Mouse (Mus musculus) CH12.LX (cell line): Measurements from ENCODE around the gene Enah. TPM values are rescaled to one million over a fixed set of nuclear protein-coding genes. Genes with fewer than 3 reads are reported as not detected.

Experiments used
- DNase-seq: peaks from one replicate; pipeline ENCODE4 v3.0.0-alpha.2; 2013; ENCODE audit errors: extremely low read depth
- H3K27ac ChIP-seq: 2 replicates; pipeline ENCODE4 v1.5.1; 2012; ENCODE audit warnings: low read depth, mild to moderate bottlenecking, control low read depth, moderate library complexity; ENCODE audit not compliant: insufficient read depth
- H3K27me3 ChIP-seq: replicated peaks from 2 replicates; pipeline ENCODE3; 2012; ENCODE audit warnings: inconsistent platforms
- H3K36me3 ChIP-seq, 2 experiments: replicated peaks in 1 of 2; 2 replicates each; pipeline versions ENCODE3 to v1.6.1; 2012; ENCODE audit warnings: inconsistent platforms in 1 of 2, low read length in 1 of 2, mild to moderate bottlenecking in 1 of 2, mixed read lengths in 1 of 2, moderate library complexity in 1 of 2; ENCODE audit not compliant: control insufficient read depth in 1 of 2, insufficient read depth in 1 of 2
- H3K4me1 ChIP-seq, 2 experiments: 2 replicates each; pipeline ENCODE4 v1.6.1; 2012; ENCODE audit warnings: inconsistent platforms in 1 of 2, moderate library complexity in 1 of 2; ENCODE audit not compliant: insufficient read depth in 2 of 2, control insufficient read depth in 1 of 2
- H3K4me2 ChIP-seq: 2 replicates; pipeline ENCODE4 v1.6.1; 2012; ENCODE audit warnings: low read depth, mild to moderate bottlenecking, control low read depth; ENCODE audit not compliant: poor library complexity, insufficient read depth, severe bottlenecking
- H3K4me3 ChIP-seq, 3 experiments: fragments of 150-350 bp in 1 of 3; sonication (generic) in 1 of 3; replicated peaks in 1 of 3; 2 replicates each; pipeline versions ENCODE3 to v1.5.1; 2011 to 2012; ENCODE audit warnings: low read depth in 2 of 3, low read length in 2 of 3, mild to moderate bottlenecking in 2 of 3, moderate library complexity in 2 of 3, control low read depth in 1 of 3, improper control_type of control experiment in 1 of 3, inconsistent platforms in 1 of 3, mixed read lengths in 1 of 3; ENCODE audit not compliant: poor library complexity in 1 of 3
- H3K79me2 ChIP-seq: replicated peaks from 2 replicates; pipeline ENCODE4 v1.6.1; 2012; ENCODE audit warnings: mild to moderate bottlenecking, moderate library complexity; ENCODE audit not compliant: control insufficient read depth, poor library complexity, insufficient read depth, severe bottlenecking; ENCODE audit errors: extremely low read depth
- H3K9ac ChIP-seq: 2 replicates; pipeline ENCODE4 v1.6.1; 2012; ENCODE audit warnings: low read depth, mild to moderate bottlenecking, control low read depth, moderate library complexity; ENCODE audit not compliant: insufficient read depth
- H3K9me3 ChIP-seq: replicated peaks from 2 replicates; pipeline ENCODE3; 2012; ENCODE audit warnings: low read length, inconsistent platforms, mixed read lengths
- BHLHE40 ChIP-seq: IDR thresholded peaks from 2 replicates; pipeline ENCODE4 v1.6.1; 2011; ENCODE audit warnings: mild to moderate bottlenecking, low read depth, low read length, improper control_type of control experiment
- CHD1 ChIP-seq: IDR thresholded peaks from 2 replicates; pipeline ENCODE4 v1.6.1; 2012; ENCODE audit warnings: low read depth, low read length, improper control_type of control experiment, inconsistent platforms
- ETS1 ChIP-seq: conservative IDR thresholded peaks from 2 replicates; pipeline ENCODE4 v1.6.1; 2012; ENCODE audit warnings: low read depth, mild to moderate bottlenecking, inconsistent platforms, low read length, improper control_type of control experiment, moderate library complexity
- GABPA ChIP-seq: IDR thresholded peaks from 2 replicates; pipeline ENCODE4 v1.6.1; 2012; ENCODE audit warnings: low read depth, low read length, improper control_type of control experiment, inconsistent platforms; ENCODE audit not compliant: insufficient replicate concordance
- HCFC1 ChIP-seq: IDR thresholded peaks from 2 replicates; pipeline ENCODE4 v1.6.1; 2012; ENCODE audit warnings: low read depth, mild to moderate bottlenecking, inconsistent platforms, low read length, improper control_type of control experiment
- IRF4 ChIP-seq: IDR thresholded peaks from 2 replicates; pipeline ENCODE4 v1.6.1; 2014; ENCODE audit warnings: low read depth, mild to moderate bottlenecking, inconsistent platforms, low read length, improper control_type of control experiment
- JUN ChIP-seq: IDR thresholded peaks from 2 replicates; pipeline ENCODE4 v1.6.1; 2011; ENCODE audit warnings: low read depth, mild to moderate bottlenecking, low read length, improper control_type of control experiment, moderate library complexity; ENCODE audit not compliant: insufficient read depth
- JUND ChIP-seq: conservative IDR thresholded peaks from 2 replicates; pipeline ENCODE4 v1.6.1; 2011; ENCODE audit warnings: low read depth, low read length, improper control_type of control experiment
- KAT2A ChIP-seq: IDR thresholded peaks from 2 replicates; pipeline ENCODE4 v1.6.1; 2012; ENCODE audit warnings: low read length, improper control_type of control experiment, inconsistent platforms; ENCODE audit not compliant: insufficient replicate concordance
- MAX ChIP-seq: IDR thresholded peaks from 2 replicates; pipeline ENCODE4 v1.6.1; 2011; ENCODE audit warnings: low read length, improper control_type of control experiment
- MEF2A ChIP-seq: IDR thresholded peaks from 2 replicates; pipeline ENCODE4 v1.6.1; 2014; ENCODE audit warnings: low read depth, mild to moderate bottlenecking, inconsistent platforms, low read length, improper control_type of control experiment, borderline replicate concordance
- MYC ChIP-seq: IDR thresholded peaks from 2 replicates; pipeline ENCODE4 v1.6.1; 2011; ENCODE audit warnings: low read depth, mild to moderate bottlenecking, improper control_type of control experiment, low read length
- NELFE ChIP-seq: IDR thresholded peaks from 2 replicates; pipeline ENCODE4 v1.6.1; 2011; ENCODE audit warnings: low read depth, low read length, improper control_type of control experiment
- POLR2A ChIP-seq: IDR thresholded peaks from 2 replicates; pipeline ENCODE4 v1.6.1; 2011; ENCODE audit warnings: low read depth, mild to moderate bottlenecking, improper control_type of control experiment, low read length
- POLR2AphosphoS2 ChIP-seq: IDR thresholded peaks from 2 replicates; pipeline ENCODE4 v1.6.1; 2011; ENCODE audit warnings: low read depth, low read length, improper control_type of control experiment
- SIN3A ChIP-seq: IDR thresholded peaks from 2 replicates; pipeline ENCODE4 v1.6.1; 2012; ENCODE audit warnings: low read length, improper control_type of control experiment, inconsistent platforms
- SMC3 ChIP-seq: IDR thresholded peaks from 2 replicates; pipeline ENCODE4 v1.6.1; 2011; ENCODE audit warnings: low read depth, low read length, improper control_type of control experiment
- TBP ChIP-seq: conservative IDR thresholded peaks from 2 replicates; pipeline ENCODE4 v1.6.1; 2011; ENCODE audit warnings: low read depth, low read length, improper control_type of control experiment
- TCF12 ChIP-seq: IDR thresholded peaks from 2 replicates; pipeline ENCODE4 v1.6.1; 2014; ENCODE audit warnings: low read depth, mild to moderate bottlenecking, inconsistent platforms, low read length, improper control_type of control experiment
- USF1 ChIP-seq: IDR thresholded peaks from 2 replicates; pipeline ENCODE4 v1.6.1; 2014; ENCODE audit warnings: low read depth, mild to moderate bottlenecking, inconsistent platforms, low read length, improper control_type of control experiment
- USF2 ChIP-seq: conservative IDR thresholded peaks from 2 replicates; pipeline ENCODE4 v1.6.1; 2011; ENCODE audit warnings: low read depth, low read length, improper control_type of control experiment
- ZKSCAN1 ChIP-seq: IDR thresholded peaks from 2 replicates; pipeline ENCODE4 v1.6.1; 2012; ENCODE audit warnings: low read depth, inconsistent platforms, low read length, improper control_type of control experiment, borderline replicate concordance
- ZNF384 ChIP-seq: IDR thresholded peaks from 2 replicates; pipeline ENCODE4 v1.6.1; 2012; ENCODE audit warnings: low read depth, low read length, improper control_type of control experiment, inconsistent platforms
- dilution Hi-C: fragments of 300-500 bp; cut with MboI; formaldehyde crosslinking; loops from 2 replicates; pipeline ENCODE4 v1.14.3; 2020; ENCODE audit warnings: low sequenced_read_pairs; ENCODE audit not compliant: extremely low pct_unique_long_range_greater_than_20kb, extremely low pct_ligation_motif_present
- in situ Hi-C: fragments of 300-500 bp; cut with MboI; formaldehyde crosslinking; loops from 3 replicates; pipeline ENCODE4 v1.14.3; 2019; ENCODE audit warnings: low sequenced_read_pairs, low pct_ligation_motif_present, low pct_unique_long_range_greater_than_20kb, mixed read lengths
- polyA plus RNA-seq: library from polyadenylated mRNA; unstranded; fragments of >175 nt; gene quantifications from 2 replicates; pipeline ENCODE4 v1.2.1, GENCODE M21; 2012; ENCODE audit warnings: low read depth; ENCODE audit not compliant: insufficient read length
- total RNA-seq, 2 experiments: library from RNA; depleted of rRNA; stranded (reverse); fragments of 300-350 nt in 1 of 2; fragments of >200 nt in 1 of 2; gene quantifications; 2 replicates each; pipeline ENCODE4 v1.2.3; 2012 to 2014

Gene Enah
- total and polyA plus RNA-seq, 3 experiments: 45.3 to 75.3 (median 72.6) TPM

GRCm38 (mm10) chr1:181963351-181963750 lies 56.4 kb downstream of the Enah start:
- peaks cover 4 to 69% of the 10 kb centered on the region in 2 experiments for H3K4me1 ChIP-seq

DNA sequence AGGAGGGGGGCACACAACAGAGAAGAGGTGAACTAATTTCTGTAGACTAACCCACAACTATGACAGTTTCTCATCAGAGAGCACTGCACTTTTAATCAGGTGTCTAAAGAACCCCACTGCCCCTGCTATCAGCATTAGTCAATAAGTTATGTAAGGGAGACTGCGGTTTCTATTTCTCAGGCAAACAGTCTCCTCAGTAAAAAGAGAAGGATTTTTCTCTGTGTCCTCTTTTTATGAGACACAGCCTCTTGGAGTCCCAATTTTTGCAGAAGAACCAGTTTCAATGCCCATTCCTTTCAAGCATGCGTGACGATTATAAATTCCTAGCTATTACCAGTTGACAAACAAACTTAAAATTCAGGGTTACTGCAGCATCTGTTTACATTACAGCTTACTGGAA lies 59.4 kb downstream of the Enah start:
- H3K27ac ChIP-seq: no peak overlapping the region
- H3K4me3 ChIP-seq: no peak overlapping the region
- H3K9me3 ChIP-seq: no peaks in the 10 kb centered on the region
- H3K27me3 ChIP-seq: no peaks in the 10 kb centered on the region
- H3K79me2 ChIP-seq: peaks cover 34% of the 10 kb centered on the region
- in situ Hi-C loops: no loop called here
- peaks cover 10 to 25% of the 10 kb centered on the region in 2 experiments for H3K36me3 ChIP-seq
- dilution Hi-C loops: no loop called here
- H3K9ac ChIP-seq: no peak overlapping the region
- H3K4me1 ChIP-seq: peaks cover 4 to 62% of the 10 kb centered on the region in 2 experiments; a peak in 3 of 4 replicates
- no peak for TF ChIP-seq HCFC1
- no peak for TF ChIP-seq TBP
- no peak for TF ChIP-seq CHD1
- no peak for TF ChIP-seq JUND
- TF ChIP-seq MYC: no peak
- TF ChIP-seq SMC3: no peak
- no peak for TF ChIP-seq ETS1
- TF ChIP-seq POLR2AphosphoS2: no peak
- TF ChIP-seq USF2: no peak
- TF ChIP-seq JUN: no peak
- TF ChIP-seq USF1: no peak
- no peak for TF ChIP-seq ZNF384
- no peak for TF ChIP-seq MEF2A
- TF ChIP-seq KAT2A: no peak
- no peak for TF ChIP-seq IRF4
- TF ChIP-seq POLR2A: no peak
- no peak overlapping the region for H3K4me2 ChIP-seq
- DNase-seq: no peak

More at GRCm38 (mm10) chr1:181963351-181963750, 56.4 kb downstream of the Enah start:
- no peak overlapping the region for H3K4me3 ChIP-seq
- in situ Hi-C loops (no loop called here), dilution Hi-C loops (no loop called here)
- H3K27ac ChIP-seq: no peak overlapping the region
- H3K4me2 ChIP-seq: no peak overlapping the region
- TF ChIP-seq MYC: no peak
- no peak for TF ChIP-seq GABPA
- TF ChIP-seq MAX: no peak
- no peak for TF ChIP-seq SMC3
- no peak for TF ChIP-seq ZKSCAN1
- TF ChIP-seq BHLHE40: no peak
- TF ChIP-seq POLR2A: no peak
- no peak for TF ChIP-seq NELFE
- no peak for TF ChIP-seq SIN3A
- TF ChIP-seq MEF2A: no peak
- no peak for TF ChIP-seq KAT2A
- TF ChIP-seq TCF12: no peak
- no peaks in the 10 kb centered on the region for H3K27me3 ChIP-seq
- H3K79me2 ChIP-seq: peaks cover 42% of the 10 kb centered on the region
- no peaks in the 10 kb centered on the region for H3K9me3 ChIP-seq
- no peak overlapping the region for H3K9ac ChIP-seq
- H3K36me3 ChIP-seq: peaks cover 16 to 27% of the 10 kb centered on the region in 2 experiments
- no peak for DNase-seq
